Mouse (Mus musculus) megakaryocyte, adult 5-6 weeks (primary cell): ENCODE data around the gene Exosc1. TPM values are rescaled to one million over a fixed set of nuclear protein-coding genes. Genes with fewer than 3 reads are reported as not detected.
"Not testable (repeated sequence)": the region's sequence is repeated elsewhere in the genome, so short reads cannot be mapped to it uniquely, and the experiment has no call there.

Source experiments
- ATAC-seq: 2 replicates; pipeline ENCODE4 v1.8.0; 2016; ENCODE audit warnings: mild to moderate bottlenecking, inconsistent platforms; ENCODE audit not compliant: poor library complexity, severe bottlenecking
- total RNA-seq, 2 experiments: library from RNA; stranded (forward) in 1 of 2; stranded (reverse) in 1 of 2; fragments of 153-499, 151-499 nt in 1 of 2; fragments of 221-1000, 200-1000 nt in 1 of 2; gene quantifications; 2 replicates each; pipeline versions ENCODE4 v1.2.3 to v1.2.4; 2015 to 2017

Exosc1 gene
- total RNA-seq (2015) = 37.0 and 38.6 TPM in 2 replicates
- total RNA-seq (2017) = 29.3 and 40.2 TPM in 2 replicates

DNA sequence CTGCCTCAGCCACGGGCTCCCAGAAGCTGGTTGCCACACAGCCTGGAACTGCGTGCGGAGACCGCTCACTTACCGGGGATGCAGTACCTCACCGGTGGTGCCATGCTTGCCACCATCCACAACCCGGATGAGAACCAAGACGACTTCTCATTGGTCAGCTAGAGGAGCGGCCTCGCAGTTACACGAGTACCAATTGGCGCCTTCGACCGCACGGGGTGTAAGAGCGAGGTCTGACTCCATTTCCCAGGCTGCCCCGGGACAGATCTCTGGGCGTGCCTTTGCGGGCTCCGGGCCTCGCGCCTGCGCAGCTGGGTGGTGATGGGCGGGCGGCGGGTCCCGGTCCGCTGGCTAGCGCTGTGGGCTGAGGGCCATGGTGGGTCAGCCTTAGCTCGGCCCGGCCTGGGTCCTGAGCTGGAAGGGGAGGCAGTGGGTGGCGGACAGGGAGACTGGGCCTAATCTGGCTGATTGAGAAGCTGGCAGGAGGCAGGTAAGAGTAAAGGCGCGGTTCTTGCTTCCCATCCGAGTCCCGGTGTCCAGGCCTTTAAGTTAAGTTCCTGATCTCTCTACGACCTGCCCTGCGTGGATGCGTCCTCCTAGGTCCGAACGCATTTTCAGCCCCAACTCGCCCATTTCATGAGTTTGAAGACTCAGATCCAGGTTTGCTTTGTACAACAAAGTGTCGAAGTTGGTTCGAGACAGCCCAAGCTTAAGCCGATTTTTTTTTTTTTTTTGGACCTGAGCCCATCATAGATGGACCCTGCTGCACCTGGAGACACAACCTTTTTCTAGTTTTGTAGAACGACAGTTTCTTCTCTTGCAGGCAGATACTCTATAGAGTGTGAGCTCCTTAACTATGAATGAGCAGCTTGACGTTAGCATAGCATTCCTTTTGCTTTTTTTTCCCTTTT, at the start of gene Exosc1, which contains the start of gene Zdhhc16:
TSS of gene Exosc1 (minus strand) at position 245 of the 908 bp plus-strand sequence.
TSS of gene Zdhhc16 (plus strand) at position 302 of the 908 bp plus-strand sequence.
- ATAC-seq = peak; percentile 99

DNA sequence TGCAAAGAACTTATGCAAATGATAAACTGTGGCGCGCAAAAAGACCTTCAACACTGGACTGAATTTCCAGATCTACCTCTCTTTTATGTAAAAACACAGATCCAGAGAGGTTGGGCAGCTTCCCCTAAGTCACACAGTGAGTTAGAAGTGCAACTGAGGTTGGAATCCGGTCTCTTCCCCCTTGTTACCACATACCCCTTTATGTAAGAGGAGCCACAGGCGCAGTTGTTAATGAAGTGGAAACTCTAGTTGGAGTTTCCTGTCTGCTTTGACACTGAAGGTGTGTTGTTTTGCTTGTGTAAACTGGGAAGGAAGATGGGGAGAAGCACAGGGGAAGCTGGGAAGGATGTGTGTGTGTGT, 49.5 kb upstream of the Exosc1 start:
- ATAC-seq = peak; percentile 17

DNA sequence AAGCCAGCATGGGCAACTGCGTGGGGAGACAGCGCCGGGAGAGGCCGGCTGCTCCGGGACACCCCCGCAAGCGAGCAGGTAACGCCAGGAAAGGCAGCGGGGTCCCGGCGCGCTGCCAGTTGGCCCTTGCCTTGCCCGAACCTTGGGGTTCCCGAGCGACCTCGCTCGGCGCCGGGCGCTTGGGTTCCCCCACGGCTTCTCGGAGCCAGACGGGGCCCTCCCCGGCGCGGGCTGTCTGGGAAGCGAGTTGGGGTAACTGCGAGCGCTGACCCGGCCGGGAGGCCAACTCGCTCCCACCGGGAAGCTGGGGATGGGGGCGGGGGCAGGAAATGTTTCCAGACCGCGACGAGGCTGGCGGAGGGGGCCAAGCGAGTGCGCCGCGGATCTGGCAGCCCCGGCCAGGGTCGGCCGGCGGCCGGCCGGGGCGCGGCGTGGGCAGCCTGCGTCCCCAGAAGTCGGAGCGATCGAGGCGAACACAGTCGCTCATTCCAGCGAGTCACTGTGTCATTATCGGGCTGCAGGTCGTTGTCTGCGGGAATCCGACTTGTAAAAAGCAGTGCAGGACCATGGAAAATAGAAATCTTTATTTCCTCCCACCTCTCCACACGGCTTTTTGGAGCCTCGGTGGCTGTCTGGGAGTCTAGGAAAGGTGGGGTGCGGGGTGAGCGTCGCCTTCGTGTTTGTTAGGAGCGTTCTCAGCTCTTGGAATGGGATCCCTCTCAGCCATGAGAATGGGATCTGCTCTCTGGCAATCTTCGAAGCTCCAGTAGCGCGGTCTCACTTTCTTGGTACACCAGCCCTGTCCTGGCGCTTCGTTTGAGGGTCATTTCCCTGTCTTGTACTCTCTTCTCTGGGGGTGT, 48.9 kb upstream of the Exosc1 start:
- no peak for ATAC-seq

DNA sequence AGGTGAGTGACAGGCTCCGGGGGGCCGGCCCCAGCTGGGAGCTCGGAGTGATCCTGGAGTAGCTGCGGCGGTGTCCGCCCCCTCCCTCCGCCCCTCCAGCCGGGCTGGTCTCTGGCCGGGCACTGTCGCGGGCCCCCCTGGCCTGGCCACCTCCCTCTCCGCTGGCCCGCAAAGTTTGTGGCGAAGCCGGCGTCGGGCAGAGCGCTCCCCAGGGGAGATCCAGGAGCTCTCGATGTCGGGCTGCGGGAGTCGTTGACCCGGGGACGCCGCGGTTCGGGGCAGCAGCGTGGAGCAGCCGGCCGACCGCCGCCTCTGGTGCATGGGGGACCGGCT, 48.3 kb upstream of the Exosc1 start, which contains the start of gene Ubtd1:
TSS of gene Ubtd1 (plus strand) at position 169 of the 333 bp plus-strand sequence.
- ATAC-seq = no peak

DNA sequence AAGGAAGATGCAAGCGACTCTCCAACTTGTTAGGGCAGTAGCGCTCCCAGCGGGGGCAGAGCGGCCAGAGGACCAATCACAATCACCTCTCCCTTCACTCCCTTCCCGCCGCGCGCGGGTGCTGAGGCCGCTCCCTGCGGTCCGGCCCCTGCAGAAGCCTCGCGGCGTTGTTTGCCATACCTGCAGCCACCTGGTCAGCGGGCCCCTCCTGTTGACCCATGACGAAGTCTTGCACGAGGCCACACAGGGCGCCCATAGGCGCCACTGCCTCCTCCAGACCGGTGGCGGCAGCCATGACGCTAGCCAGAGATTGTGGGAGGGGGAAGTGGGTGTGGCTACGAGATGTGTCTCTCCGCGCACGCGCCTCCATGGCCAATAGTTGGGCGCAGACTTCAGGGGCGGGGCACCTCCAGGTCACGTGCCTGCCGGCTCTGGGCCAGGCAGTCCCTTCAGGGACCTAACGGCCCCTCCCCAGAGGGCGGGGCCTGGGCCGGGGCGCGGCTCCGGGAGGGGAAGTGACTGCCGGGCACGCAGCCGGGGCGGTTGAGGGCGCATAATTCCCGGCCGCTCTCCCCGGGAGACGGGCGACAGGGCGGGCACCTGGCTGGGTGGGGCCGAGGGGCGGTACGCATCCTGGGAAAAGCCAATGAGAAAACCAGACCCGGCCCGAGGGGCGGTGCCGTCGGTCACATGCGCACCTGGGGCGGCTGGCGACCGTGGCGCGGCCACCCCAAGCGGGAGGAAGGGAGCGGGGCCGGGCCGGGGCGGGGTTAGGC, 47.8 kb upstream of the Exosc1 start, which contains the start of gene Mms19:
TSS of gene Mms19 (minus strand) at position 339 of the 776 bp plus-strand sequence.
- peak; percentile 80 for ATAC-seq

DNA sequence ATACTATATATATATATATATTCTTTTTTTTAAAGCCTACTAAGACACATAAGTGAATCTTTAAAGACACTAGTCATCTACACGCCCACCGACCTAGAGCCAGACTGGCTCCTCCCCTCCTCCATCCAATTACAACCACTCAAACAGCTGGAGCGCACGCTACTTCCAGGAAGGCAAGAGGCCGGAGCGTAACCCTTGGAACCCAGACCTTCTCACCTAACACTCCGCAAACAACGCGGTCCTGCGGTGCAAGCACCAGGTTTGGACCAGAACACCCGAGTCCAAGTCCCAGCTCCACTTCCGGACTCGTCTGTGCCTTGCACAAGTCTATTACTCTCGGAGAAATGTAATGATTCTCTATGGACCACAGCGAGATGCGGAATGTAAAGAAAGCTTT, 47.2 kb upstream of the Exosc1 start:
- peak; percentile 2; the same call in 1 of the 2 replicates for ATAC-seq

DNA sequence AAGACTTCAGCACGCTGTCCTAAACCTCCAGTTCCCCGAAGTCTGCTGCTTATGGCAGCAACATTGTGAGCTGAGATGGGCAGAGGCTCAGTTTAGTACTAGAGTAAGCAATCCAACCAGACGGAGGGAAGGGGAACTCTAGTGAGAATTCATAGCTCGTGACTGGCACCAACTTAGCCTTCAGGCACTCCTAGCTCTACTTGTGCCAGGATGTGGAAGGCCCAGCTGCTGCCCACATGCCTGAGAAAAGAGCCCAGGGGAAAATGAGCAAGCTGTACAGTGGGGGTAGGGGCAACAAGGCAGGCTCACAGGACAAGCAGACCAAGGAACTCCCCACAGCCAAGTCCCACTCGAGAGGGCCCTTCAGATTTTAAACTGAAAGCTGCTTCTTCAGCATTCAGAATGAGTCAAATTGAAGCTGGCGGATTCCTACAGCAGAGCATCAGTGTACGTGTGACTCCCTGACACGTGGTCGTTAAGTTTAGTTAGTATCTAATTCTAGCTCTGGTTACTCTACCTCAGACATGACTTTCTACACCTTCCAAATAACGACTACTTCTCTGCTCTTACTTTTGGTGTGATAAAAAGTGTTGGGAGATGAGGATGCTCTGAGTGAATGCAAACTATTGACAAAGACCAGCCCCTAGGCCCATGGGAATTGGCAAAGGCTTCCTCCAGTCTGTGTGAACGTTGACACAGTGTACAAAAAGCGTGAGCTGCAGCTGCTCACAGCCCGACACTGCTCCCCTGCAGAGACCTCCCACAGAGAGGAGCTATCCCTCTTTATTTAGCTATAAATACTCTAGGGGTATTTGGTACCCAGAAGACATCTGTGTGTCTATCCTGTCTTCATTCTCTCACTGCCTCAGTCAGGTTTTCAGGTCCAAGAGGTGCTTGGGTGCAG, 40.9 kb upstream of the Exosc1 start:
- ATAC-seq = no peak

DNA sequence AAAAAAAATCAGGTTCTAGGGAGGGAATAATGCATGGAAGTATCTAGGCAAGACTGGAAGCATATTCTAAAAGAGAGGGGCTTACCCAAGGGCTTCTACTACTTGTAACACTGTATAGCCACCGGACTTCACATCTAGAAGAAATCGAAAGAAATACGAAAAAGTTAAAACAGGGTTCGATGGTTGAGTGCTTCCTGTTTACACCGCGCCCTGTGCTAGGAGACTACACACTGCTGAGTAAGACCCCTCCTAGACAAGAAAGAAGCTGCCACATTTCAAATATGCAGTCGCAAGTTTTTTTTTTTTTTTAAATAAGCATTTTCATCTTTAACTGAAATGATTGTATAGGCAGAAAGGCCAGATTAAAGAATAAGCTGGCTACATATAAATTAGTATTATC, 36.4 kb upstream of the Exosc1 start:
- no peak for ATAC-seq

DNA sequence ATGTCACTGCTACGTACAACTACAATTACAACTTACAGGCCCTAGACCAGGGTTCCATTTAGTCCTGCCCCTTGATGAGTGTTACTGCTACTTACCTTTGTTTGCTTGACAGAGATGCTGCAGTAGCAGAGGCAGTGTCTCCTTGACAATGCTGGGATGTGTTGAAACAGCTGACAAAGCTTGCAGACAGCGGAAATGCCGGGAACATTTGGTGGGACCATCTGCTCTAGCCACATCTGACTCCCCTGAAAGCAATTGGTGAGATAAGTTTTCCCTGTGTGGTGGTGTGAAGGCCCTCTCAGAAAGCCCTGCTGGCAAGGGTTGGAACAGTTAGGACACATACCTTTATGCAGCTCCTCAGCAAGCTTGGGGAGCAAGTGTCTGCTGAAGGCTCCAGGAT, 20.4 kb upstream of the Exosc1 start:
- no peak for ATAC-seq

DNA sequence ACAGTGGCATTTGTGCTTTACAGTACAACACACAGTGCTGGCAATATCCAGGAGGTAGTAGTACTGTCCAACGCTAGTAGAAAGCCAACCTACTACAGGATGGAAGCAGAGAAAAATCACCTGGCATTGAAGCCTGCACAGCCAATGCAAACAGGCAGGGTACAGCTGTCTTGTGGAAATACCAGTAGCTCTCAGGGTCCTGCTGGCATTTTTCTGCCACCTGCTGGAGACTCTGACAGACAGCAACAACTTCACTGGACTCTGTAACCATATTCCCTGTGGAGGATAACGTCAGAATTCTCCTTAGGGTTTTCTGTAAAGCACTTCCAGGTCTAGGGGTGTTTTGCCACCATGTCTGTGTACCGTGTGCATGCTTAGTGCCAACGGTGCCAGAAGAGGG, 19.1 kb upstream of the Exosc1 start:
- ATAC-seq = peak; percentile 68

DNA sequence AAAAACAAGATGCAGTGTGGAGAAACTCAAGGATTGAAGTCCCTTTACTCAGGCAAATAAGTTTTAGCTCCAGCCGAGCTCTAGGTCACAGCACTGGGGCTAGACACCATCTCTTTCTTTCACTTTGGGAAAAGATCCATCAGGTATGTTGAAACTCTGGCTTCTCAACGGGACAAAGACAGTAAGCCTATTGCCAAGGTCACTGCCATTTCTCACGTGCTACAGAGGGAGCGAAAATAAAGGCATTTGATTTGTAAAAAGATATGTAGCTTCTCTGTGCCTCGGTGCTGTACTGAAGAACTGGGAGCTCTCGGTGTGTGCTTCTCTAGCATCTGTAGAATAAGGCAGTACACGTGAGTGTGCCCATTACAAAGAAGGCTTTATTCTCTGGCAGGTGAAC, 10.6 kb upstream of the Exosc1 start:
- no peak for ATAC-seq

DNA sequence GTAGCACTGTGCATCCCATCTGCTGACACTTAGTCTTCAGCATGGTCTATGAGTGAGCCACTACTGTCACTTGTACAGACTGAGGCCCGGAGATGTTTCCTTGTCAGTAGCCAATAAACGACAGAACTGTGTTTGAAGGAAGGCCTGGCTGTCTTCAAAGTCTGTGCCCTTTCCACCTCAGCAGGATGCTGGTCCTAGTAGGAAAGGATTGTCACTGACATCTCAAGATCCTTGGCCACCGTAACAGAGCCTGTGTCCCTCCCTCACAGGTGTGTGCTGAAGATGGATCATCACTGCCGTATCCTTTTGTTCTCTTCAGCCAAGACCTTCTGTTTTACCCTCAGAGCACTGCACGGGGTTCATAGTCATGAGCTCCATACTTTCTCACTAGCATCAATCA, 5.3 kb upstream of the Exosc1 start:
- no peak for ATAC-seq

DNA sequence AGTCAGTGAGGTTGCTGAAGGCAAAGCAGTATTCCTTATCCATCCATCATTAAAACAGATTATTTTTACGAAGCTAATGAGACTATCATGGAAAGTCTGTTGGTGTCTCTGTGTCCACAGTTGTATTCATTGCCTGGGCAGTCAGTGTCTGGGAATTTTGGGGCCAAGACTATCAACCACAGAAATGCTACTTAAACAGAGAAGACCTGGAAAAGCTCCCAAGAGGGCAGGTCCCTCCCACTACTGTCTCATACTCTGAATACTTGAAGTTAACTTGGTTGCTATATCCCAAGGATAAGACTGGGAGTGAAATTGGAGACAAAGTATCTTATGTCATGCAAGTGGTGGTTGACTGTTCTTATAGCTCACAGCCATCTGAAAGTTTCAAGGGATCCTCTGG, 2.7 kb upstream of the Exosc1 start:
- no peak for ATAC-seq

DNA sequence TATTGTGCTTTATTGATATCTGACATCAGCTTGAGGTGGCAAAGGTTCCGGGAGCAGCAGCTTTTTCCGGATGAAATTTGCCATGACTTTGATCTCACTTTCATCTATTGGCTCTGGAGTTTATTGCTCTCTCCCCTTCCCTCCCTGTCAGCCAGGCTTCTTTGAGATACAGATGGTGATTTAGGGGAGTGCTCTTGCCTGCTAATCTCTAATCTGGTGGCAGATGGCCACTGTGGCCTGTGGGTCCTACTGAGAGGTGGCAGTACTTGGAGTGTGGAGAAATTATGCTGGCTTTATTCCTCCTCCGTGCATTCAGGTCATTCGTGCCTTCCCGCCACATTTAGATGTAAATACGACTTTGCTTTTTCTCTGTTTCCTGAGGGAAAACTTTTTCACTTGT, 901 bp upstream of the Exosc1 start:
- ATAC-seq = no peak

DNA sequence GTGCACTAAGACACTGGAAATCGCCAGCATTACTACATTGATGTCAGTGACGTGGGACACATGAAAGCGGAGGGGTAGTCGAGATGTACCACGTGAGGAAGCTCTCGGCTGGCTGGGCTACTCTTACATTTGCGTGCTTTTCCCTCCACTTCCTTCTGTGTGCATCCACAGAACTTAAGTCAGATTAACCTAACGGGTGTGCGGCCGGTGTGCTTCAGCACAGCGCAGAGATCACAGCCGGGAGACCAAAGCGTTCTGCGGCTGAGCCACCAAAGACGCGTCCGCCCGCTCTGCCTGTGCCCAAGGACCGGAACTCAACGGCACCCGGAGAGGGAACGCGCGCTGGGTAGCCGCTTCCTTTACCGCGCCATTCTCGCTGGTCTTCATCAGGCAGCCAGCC, 537 bp downstream of the Exosc1 start:
- ATAC-seq = peak; percentile 53

DNA sequence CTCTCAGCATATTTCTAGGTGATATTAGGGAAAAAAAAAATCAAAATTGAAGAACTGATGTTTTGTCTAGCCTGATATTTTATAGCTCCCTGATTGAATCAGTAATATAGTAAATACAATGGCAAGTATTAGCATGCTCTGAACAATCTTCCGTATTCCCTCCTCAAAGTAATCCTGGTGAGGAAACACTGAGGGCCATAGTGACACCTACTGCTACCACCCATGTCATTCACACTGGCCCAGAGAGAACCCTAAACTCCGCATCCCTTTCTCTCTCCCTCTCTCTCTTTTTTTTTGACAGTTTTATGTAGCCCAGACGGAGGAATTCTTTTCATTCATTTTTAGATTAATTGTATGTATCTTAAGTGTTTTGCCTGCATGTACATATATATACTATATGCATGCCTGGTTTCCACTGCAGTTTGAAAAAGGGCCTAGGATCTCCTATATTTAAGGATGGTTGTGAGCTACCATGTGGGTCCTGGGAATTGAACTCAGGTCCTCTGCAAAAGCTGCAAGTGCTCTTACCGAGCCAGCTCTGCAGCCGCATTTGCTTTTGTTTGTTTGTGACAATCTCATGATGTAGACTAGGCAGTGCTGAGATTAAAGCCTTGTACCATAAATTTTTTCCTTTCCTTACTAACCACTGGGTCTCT, 12.7 kb downstream of the Exosc1 start:
- no peak for ATAC-seq

DNA sequence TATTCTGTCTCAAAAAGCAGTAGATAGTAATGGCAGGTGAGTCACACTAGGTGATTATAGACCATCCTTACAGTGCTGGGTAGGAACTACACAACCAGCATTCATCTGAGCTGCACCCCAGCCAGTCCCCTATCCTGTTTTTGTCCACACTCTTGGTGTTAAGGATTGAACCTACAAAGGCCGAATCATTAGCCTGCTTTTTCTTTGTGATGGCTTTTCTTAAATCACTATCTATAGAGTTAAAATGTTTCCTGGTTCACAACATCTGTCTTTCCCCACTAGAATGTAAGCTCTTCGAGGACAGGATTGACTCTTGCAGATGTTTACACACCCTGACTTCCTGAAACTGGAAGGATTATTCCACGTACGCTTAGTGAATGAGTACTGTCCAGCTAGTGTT, 13.8 kb downstream of the Exosc1 start:
- no peak for ATAC-seq

DNA sequence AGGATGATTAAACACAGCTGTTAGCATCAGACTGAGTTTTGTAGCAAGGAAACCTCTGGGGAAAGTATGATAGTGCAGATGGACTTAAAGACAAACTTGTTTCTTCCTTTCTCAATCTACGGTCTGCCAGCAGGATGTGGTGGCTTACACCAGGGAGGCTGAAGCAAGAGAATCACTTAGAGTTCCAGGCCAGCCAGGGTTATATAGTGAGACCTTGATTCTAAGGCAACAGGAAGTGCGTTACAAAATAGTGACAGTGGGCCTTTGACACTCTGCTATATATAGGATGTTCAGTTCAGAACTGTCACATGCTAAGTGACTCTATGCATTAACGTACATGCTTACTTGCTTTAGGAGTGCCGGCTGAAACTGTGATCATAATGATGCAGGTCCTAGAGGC, 16.4 kb downstream of the Exosc1 start:
- peak; percentile 84 for ATAC-seq

DNA sequence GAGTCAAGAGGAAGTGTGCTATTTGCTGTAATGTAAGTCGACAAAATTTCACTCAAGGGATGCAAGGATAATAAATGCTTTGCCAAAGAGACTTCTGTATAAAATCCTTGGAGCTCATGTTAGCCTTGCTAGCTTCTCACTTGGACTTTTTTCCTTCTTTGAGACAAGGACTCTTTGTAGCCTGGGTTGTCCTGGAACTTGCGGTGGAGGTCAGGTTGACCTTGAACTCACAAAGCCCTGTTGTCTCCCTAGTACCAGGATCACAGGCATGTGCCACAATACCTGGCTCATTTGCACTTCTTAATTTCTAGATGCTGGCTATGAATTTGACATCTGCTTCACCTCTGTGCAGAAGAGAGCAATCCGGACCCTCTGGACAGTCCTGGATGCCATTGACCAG, 17.9 kb downstream of the Exosc1 start:
- ATAC-seq = no peak

DNA sequence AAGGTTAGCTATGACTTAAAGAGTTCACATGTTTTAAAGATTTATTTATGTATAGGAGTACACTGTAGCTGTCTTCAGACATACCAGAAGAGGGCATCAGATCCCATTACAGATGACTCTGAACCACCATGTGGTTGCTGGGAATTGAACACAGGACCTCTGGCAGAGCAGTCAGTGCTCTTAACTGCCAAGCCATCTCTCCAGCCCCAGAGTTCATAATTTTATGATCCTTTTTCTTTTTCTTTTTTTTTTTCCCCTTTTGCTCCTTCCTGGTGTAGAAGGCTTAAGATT, 18.7 kb downstream of the Exosc1 start:
- not testable (repeated sequence) for ATAC-seq
